Mouse (Mus musculus): ENCODE measurements around the gene Gm49342.

DNA sequence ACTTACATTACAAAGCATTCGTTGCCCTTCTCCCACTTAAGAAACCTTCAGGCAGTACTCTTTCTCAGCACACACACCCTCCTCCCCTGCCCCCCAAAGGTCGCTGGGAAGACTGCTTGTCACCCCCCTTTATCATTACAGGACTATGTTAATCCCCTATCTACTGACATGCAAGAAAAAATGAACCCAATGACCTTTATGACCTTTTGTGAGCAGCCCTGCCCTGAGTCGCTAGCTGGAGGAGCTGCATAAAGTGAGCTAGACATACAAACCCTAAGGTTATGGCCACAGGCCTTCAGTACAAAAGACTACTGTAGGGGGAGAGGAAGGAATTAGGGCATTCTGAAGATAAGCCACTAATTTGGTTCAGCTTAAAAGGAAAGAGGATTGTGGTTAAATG lies 33.0 kb upstream of the Gm49342 start:
- TF ChIP-seq CTCF (IDR thresholded peaks at IDR 0.05; ENCODE audit: control insufficient read depth, insufficient read depth, insufficient read length) (no peak), USF1 (IDR thresholded peaks at IDR 0.05; ENCODE audit: low read depth) (no peak), MAX (IDR thresholded peaks at IDR 0.05) (no peak)
